In genomic region chr10:66131361-66131760, GRCm38 (mm10) we compare ENCODE assay signal across 15 mouse cellular contexts.
"Had no signal": no experiment of that assay in that cellular context is flagged by ENCODE, and none has a peak within 500 bp of the region (broad histone marks: within the 10 kb centered on the region; RNA-seq: fewer than 3 reads in every experiment).

No protein-coding gene starts in this region.

- H3K27ac ChIP-seq: neural tube, embryonic 15.5 days; stomach, embryonic 15.5 days; stomach, postnatal 0 days had no signal

- H3K9ac ChIP-seq: neural tube, embryonic 15.5 days; stomach, embryonic 15.5 days had no signal

- H3K4me1 ChIP-seq: neural tube, embryonic 15.5 days; stomach, embryonic 15.5 days had no signal

- H3K36me3 ChIP-seq: neural tube, embryonic 15.5 days; stomach, embryonic 15.5 days had no signal

- H3K27me3 ChIP-seq: neural tube, embryonic 15.5 days; stomach, embryonic 15.5 days had no signal

- H3K4me2 ChIP-seq: neural tube, embryonic 15.5 days; stomach, embryonic 15.5 days had no signal

- DNase-seq: retina, postnatal 1 day; right cerebral cortex, adult 18-20 months; right cerebral cortex, postnatal 14 days; right cerebral cortex, postnatal 25 days; right cerebral cortex, postnatal 4 days; spleen, adult 18-20 months; thymus, adult 18-20 months; thymus, adult 2 months; thymus, postnatal 14 days; thymus, postnatal 25 days; thymus, postnatal 36 days; thymus, postnatal 4 days had no signal

- H3K9me3 ChIP-seq: neural tube, embryonic 15.5 days; stomach, embryonic 15.5 days had no signal

- H3K4me3 ChIP-seq: neural tube, embryonic 15.5 days; stomach, embryonic 15.5 days had no signal
